Mouse (Mus musculus) lung, adult 2 months (tissue): ENCODE data around the gene Lman2.

Source experiments
- CTCF ChIP-seq: fragments of 200-500 bp; IDR thresholded peaks from 2 replicates; pipeline ENCODE4 v1.5.1; 2011; ENCODE audit warnings: mild to moderate bottlenecking, low read length, control low read depth; ENCODE audit not compliant: insufficient read depth
- POLR2A ChIP-seq: fragments of 200-500 bp; IDR thresholded peaks from 2 replicates; pipeline ENCODE4 v1.6.1; 2011; ENCODE audit warnings: low read depth, mild to moderate bottlenecking, control low read depth, low read length, borderline replicate concordance; ENCODE audit errors: extremely low read depth

DNA sequence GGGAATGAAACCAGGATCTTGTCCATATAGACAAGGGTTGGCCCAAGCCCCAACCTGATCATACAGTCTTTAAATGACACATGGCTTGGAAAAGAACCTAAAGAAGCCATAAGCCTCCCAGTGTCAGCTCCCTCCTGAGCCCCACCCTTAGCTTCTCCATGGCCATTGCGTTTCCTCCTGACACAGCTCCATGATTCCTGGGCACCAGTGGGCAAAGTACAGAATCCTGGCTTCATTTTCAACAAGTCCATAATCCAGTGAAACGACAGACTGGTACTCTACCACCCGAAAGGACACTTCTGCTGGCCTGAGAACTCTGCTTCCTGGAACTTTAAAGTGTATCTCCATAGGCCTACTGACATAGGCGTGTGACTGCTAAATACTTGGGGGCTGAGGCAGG is 44.8 kb upstream of the Lman2 start:
- TF ChIP-seq CTCF (no peak), POLR2A (no peak)
